Mouse (Mus musculus) layer of hippocampus, postnatal 36 days (tissue): ENCODE data around the gene Ormdl3. TPM values are rescaled to one million over a fixed set of nuclear protein-coding genes. Genes with fewer than 3 reads are reported as not detected.
A peak's percentile ranks its signal among the peaks of the same experiment; 100 is the strongest.

Experiments used
- DNase-seq, 2 experiments: peaks; one replicate each; pipeline ENCODE4 v3.0.0; 2022
- total RNA-seq, 2 experiments: library from RNA; stranded (reverse); gene quantifications; 2 replicates each; pipeline ENCODE4 v1.2.3; 2021

The Ormdl3 gene
- total RNA-seq, 2 experiments from 2014 or later, result 55.7 to 61.4 TPM

DNA sequence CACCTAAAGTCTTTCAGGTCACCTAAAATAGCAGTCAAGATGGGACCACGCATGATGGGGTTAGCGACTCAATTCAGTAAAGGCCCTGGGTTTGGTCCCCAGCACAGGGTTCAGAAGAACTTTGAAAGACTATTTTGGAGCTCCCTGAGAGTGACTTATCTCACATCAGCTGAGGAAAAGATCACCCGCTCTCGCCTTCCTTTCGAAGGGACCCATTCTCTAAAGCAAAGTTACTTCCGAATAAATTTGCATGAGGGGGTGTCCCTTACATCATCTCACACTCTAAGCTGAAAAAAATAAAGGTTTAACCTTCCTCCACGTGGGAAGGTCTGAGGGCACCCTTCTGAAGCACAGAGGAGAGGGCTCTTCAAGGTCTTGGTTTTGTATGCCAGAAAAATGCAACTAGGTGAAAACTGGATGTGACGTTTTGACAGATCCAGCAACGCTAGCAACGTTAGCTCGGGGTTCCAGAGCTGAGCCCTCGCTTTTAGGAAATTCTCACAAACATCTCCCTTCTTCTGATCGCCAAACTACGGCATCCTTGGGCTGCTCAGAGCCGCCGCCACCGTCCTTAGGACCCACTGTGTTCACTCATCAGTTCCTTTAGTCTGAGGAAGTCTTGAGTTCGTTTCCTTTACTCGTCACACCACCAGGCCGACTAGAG lies 36.7 kb downstream of the Ormdl3 start:
- DNase-seq, result no peak

DNA sequence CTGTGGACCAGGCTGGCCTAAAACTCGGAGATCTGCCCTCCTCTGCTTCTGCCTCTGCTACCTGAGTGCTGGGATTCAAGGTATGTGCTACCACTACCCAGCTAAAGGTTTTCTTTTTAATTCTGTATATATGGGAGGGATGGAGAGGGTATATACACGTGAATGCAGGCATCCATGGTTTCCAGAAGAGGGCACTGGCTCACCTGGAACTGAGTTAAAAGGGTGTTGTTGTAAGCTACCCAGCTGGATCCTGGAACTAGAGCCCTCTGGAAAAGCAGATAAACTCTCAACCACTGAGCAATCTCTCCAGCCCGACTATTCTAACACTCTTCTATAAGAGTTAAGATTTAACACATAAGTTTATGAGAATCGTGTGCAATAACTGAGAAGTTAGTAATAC lies 37.8 kb downstream of the Ormdl3 start:
- DNase-seq, result no peak

DNA sequence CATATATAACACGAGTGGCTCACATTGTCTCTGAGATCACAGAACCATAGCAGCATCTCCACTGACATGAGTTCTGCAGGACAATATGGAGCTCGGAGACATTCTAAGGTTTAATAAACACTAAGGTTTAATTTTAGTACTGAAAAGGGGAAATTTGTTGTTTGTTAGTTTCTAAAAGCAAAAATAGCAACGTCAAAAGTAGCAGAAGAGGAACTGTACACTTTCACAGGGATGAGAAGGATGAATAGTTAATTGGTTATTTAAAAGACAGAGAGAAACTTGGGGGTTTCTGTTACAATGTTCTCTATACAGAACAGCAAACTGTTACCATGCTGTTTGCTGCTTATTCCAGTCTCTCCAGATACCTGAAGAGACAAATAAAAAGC lies 39.9 kb downstream of the Ormdl3 start:
- DNase-seq, result no peak

DNA sequence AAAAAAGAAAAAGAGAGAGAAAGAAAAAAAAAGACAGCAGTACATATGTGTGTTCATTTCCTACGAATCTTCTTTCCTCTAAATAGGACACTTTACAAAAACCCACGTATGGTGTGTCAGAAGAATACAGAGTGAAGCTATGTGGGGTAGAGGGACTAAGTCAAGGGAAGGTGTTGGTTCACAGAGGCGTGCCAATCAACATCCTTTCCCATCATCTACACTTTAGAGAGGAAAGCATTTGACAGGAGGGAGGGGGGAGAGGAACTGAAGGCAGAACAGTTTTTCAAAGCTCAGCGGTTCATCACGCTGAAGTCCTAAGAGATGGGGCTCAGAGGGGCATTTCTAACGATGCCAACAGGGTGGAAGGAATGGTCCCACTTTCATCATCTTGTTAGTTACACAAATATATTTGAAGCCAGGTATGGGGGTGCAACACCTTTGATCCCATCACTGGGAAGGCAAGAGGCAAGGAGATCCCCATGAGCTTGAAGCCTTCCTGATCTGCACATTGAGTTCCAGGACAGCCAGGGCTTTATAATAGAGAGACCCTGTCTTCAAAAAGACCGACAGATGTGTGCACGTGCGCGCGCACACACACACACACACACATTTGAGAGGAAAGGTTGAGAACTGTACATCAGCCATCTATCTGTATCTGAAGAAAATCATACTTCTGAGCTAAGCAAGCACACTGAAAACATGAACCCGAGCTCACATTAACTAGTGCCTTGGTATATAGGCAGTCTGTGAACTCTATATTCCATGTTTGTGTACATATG lies 40.5 kb downstream of the Ormdl3 start:
- DNase-seq, result no peak

DNA sequence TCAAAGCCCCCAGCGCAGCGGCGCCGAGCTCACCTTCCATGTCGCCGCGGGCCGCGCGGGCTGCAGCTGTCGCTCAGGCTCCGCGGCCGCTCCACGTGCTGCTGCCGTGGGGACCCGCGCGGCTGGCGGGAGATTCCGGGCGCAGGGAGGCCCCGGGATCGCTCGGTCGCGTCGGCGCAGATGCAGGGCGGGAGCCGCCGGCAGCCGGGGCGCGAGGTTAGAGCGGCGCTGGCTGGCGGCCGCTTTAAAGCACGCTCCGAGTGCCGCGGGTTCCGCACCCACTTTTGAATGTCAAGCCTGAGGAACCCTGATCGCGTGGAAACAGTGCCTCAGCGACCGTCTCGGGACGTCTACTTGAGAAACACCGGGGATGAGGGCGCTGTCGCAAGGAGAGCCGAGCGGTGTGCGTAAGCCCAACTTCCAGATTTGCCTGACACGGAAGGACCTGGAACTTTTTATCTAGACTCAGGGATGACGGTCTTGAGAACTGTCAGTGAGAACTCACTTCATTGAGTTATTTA lies 41.4 kb downstream of the Ormdl3 start, which contains the start of gene Ikzf3:
TSS of gene Ikzf3 (minus strand) at position 321 of the 521 bp plus-strand sequence.
- DNase-seq, result peak; percentile 15 to 20

DNA sequence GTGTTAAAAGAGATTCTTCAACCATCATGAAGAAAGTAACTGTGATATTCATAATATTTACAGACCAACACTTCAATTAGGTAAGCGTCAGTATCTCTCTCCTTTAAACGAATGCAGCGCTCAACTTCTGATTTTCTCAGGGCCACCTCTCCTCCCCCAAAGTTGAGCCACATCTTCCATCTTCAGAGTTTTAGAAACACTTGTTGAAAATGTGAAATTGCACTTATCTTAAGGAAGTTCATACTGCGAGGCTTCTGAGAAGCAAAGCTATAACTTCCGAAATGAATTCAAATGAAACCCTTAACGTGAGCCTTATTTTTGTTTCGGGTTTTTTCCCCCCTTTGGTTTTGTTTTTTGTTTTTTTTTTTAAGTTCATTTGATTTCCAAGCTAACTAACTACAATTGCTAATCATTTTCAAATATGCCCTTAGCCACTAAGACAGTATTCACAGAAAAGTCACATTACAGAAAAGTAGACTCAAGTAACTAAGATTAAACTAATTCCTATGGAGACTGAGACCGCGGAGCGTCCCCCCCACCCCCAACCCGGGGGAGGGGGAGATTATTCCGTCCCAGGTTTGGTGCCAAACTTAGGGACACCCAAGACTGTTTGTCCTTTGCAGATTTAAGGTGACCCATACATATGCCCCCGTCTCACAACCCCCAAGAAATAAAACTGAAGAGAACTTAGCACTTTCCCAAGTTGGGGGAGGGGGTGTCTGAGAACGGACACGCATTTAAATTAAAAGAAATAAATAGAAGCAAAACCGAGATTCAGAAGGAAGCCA lies 42.1 kb downstream of the Ormdl3 start:
- no peak for DNase-seq

DNA sequence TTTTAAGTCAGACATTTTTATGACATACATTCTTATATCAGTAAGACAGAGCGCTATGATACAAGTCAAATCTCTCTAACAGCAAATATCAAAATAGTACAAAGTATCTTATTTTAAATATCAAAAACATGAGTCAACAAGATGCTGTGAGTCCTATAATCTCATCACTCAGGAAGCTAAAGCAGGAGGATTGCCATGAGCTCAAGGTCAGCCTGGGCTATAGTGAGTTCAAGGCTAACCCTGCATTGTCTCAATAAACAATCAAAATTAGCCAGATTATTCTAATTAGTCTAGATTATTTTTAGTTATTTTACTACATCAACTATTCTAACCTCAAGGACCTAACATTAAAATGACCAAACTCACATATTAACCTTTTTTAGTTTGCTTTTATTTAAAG lies 43.8 kb downstream of the Ormdl3 start:
- DNase-seq, result no peak

DNA sequence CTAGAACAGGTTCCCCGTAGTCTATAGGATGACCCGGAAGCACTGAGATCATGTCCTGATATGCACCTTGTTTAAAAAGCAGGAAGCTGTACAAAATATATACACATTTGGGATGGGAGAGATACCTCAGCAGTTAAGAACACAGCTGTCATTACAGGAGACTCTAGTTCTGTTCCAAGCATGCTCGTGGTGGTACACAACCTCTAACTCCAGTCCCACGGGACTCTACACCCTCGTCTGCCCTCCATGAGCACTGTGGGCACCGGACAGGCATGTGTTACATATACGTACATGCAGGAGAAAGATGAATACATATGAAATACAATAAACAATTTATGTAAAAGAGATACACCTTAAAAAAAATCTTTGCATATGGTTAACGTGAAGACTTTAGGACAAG lies 44.6 kb downstream of the Ormdl3 start:
- no peak for DNase-seq

DNA sequence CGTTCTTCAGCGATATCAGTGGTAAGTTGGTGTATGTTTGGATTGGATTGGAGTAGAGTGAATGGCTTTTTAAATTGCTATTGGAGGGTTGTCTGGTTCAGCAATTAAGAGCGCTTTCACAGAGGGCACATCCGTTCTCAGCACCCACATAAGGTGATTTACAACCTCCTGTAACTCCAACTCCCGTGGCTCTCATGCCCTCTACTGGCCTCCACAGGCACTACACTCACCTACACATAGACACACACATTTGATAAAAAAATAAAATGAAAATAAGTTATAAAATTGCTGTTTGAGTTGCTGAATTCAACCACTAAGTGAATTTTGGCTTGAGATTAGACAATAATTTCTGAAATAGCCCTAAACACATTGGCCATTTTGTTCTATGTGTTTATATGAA lies 46.8 kb downstream of the Ormdl3 start:
- no peak for DNase-seq

DNA sequence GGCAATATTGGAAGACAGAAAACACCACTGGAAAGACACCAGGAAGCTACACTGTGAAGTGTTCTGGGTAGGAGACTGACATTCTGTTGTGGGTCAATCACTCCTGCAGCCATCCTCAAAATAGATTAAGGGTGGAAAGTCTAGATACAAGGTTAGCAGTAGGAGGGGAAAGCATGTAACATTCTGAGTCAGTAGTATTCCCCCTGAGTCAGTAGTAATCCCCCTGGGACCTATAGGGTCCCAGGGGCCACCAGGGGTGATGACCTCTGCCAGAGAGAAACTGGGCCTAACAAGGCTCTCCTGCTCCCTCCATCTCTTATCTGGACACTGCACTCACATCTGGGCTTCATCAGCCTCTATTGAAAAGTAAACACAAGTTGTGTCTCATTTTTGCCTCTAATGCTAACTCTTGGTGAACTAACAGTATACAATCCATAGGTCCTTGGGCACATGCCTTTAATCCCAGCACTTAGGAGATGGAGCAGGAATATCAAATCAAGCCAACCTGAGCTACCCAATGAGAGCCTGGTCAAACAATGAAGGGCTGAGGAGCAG lies 49.6 kb downstream of the Ormdl3 start:
- no peak for DNase-seq

Other genes starting within 250 kb of the Ormdl3 start
- gene Ppp1r1b, start 239.0 kb downstream of the Ormdl3 start, total RNA-seq, result 10 to 100 TPM; 48.8 to 50.8 TPM
- gene Stard3, start 229.0 kb downstream of the Ormdl3 start, total RNA-seq, result 10 to 100 TPM; 31.3 to 34.5 TPM
- 1 to 10 TPM in 1 of 2 experiments, under 1 TPM in 1; 0.83 to 1.4 TPM for gene Tcap, start 203.6 kb downstream of the Ormdl3 start, total RNA-seq
- gene Pnmt, start 200.9 kb downstream of the Ormdl3 start, total RNA-seq, result not detected
- 1 to 10 TPM; 8.3 to 8.4 TPM for gene Pgap3, start 186.9 kb downstream of the Ormdl3 start, total RNA-seq
- gene Erbb2, start 174.9 kb downstream of the Ormdl3 start, total RNA-seq, result 1 to 10 TPM; 1.6 to 2.1 TPM
- 10 to 100 TPM; 97.9 to 99.2 TPM for gene Mien1, start 148.4 kb downstream of the Ormdl3 start, total RNA-seq
- 1 to 10 TPM; 1.4 to 2.1 TPM for gene Grb7, start 141.0 kb downstream of the Ormdl3 start, total RNA-seq
- gene Ikzf3, start 41.3 kb downstream of the Ormdl3 start, total RNA-seq, result not detected
- not detected for gene Zpbp2, start 36.3 kb downstream of the Ormdl3 start, total RNA-seq
- gene Lrrc3c, start 10.9 kb upstream of the Ormdl3 start, total RNA-seq, result not detected
- gene Gm12355, start 38.3 kb upstream of the Ormdl3 start, total RNA-seq, result 10 to 100 TPM; 12.8 to 16.2 TPM
- under 1 TPM in 1 of 2 experiments, not detected in 1; 0.25 TPM for gene Gsdma3, start 39.0 kb upstream of the Ormdl3 start, total RNA-seq
- not detected for gene Gsdma2, start 59.4 kb upstream of the Ormdl3 start, total RNA-seq
- not detected for gene Gsdma, start 77.0 kb upstream of the Ormdl3 start, total RNA-seq
- 100 to 1,000 TPM; 125 to 126 TPM for gene Psmd3, start 95.2 kb upstream of the Ormdl3 start, total RNA-seq
- not detected for gene Csf3, start 113.9 kb upstream of the Ormdl3 start, total RNA-seq
- gene Med24, start 142.1 kb upstream of the Ormdl3 start, total RNA-seq, result 100 to 1,000 TPM; 127 to 140 TPM
- 100 to 1,000 TPM; 956 to 985 TPM for gene Thra, start 153.3 kb upstream of the Ormdl3 start, total RNA-seq
- gene Nr1d1, start 188.0 kb upstream of the Ormdl3 start, total RNA-seq, result 10 to 100 TPM; 59.1 to 78.4 TPM
- 100 to 1,000 TPM; 185 to 187 TPM for gene Msl1, start 208.1 kb upstream of the Ormdl3 start, total RNA-seq
- 10 to 100 TPM; 52.2 to 61.2 TPM for gene Casc3, start 217.5 kb upstream of the Ormdl3 start, total RNA-seq
- gene Rapgefl1, start 249.4 kb upstream of the Ormdl3 start, total RNA-seq, result 100 to 1,000 TPM; 204 to 218 TPM